Mouse (Mus musculus) liver, embryonic 12.5 days (tissue): ENCODE data around the gene Fam78a. TPM values are rescaled to one million over a fixed set of nuclear protein-coding genes. Genes with fewer than 3 reads are reported as not detected.

ENCODE experiments used
- ATAC-seq: fragments of 200-750 bp; cut with Nextera tagmentation; 2 replicates; pipeline ENCODE4 v1.8.0; 2017; ENCODE audit warnings: moderate number of reproducible peaks, mild to moderate bottlenecking, moderate library complexity
- H3K27ac ChIP-seq: fragments of 300-500 bp; sonication (generic); 2 replicates; pipeline ENCODE4 v1.5.1; 2016; ENCODE audit warnings: mild to moderate bottlenecking
- H3K27me3 ChIP-seq: fragments of 300-500 bp; sonication (generic); replicated peaks from 2 replicates; pipeline ENCODE4 v1.6.1; 2016; ENCODE audit warnings: mild to moderate bottlenecking, moderate library complexity
- H3K36me3 ChIP-seq: fragments of 300-500 bp; sonication (generic); 2 replicates; pipeline ENCODE4 v1.6.1; 2016; ENCODE audit warnings: mild to moderate bottlenecking, moderate library complexity
- H3K4me1 ChIP-seq: fragments of 300-500 bp; sonication (generic); 2 replicates; pipeline ENCODE4 v1.6.1; 2016
- H3K4me2 ChIP-seq: fragments of 300-500 bp; sonication (generic); 2 replicates; pipeline ENCODE4 v1.6.1; 2016; ENCODE audit warnings: mild to moderate bottlenecking, moderate library complexity
- H3K4me3 ChIP-seq: fragments of 300-500 bp; sonication (generic); 2 replicates; pipeline ENCODE4 v1.5.1; 2016; ENCODE audit warnings: mild to moderate bottlenecking, moderate library complexity
- H3K9ac ChIP-seq: fragments of 300-500 bp; sonication (generic); 2 replicates; pipeline ENCODE4 v1.6.1; 2016; ENCODE audit warnings: mild to moderate bottlenecking, moderate library complexity
- H3K9me3 ChIP-seq: fragments of 300-500 bp; sonication (generic); replicated peaks from 2 replicates; pipeline ENCODE4 v1.6.1; 2016; ENCODE audit warnings: mild to moderate bottlenecking, moderate library complexity
- WGBS: fragments of 180-500 bp; shearing (Covaris S2); methylation state at CpG from one replicate; pipeline ENCODE4 v1.1.7; 2016; ENCODE audit not compliant: insufficient replicate concordance; 5-methylcytosine and 5-hydroxymethylcytosine counted together
- polyA plus RNA-seq: library from polyadenylated mRNA; unstranded; fragments of >200 nt; fragmentation: Nextera tagmentation; extraction: Ambion mirVana; gene quantifications from 2 replicates; pipeline ENCODE4 v1.2.1, GENCODE M21; 2016

Gene Fam78a
- polyA plus RNA-seq, 1 experiment from 2014 or later, result 22.4 TPM

DNA sequence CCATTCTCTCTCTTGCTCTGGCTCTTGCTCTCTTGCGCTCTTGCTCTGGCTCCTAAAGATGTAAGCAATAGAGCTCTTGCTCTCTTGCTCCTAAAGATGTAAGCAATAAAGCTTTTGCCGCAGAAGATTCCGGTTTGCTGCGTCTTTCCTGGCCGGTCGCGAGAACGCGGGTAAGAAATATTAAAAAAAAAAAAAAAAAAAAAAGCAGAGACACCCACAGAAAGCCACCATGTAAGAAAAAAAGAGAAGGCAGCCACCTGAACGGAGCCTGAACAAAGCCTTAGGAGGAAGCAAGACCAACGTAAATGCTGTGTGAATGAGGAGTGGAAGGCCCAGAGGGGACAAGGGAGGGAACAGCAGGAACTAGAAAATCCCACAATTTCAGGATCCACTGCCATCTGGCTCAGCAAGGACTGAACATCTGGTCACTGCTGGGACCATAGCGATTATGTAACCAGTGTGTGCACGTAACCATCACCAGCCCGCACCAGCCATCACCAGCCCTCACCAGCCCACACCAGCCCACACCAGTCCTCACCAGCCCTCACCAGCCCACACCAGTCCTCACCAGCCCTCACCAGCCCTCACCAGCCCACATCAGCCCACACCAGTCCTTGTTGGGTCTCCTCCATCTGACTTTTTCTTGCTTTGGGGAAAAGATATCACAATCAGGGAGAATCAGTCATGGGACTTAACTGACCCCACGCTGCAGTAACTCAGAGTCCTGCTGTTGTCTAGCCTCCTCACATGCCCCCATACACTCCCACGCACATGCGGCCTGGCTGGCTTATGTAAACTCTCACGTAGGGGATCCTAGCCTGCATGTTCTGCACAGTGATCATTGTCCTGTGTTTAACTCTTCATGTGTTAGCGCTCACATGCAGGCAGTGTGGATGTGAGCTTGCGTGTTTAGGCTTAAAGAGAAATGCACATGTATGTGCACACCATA is 35.4 kb upstream of the Fam78a start:
- peak overlapping the region; percentile 77 for H3K27ac ChIP-seq
- H3K4me3 ChIP-seq, result no peak overlapping the region
- peak overlapping the region; percentile 53; the same call in 1 of the 2 replicates for H3K9ac ChIP-seq
- WGBS, result 88% methylated on average over 20 of the region's 20 CpGs
- ATAC-seq, result no peak
- no peaks in the 10 kb centered on the region for H3K27me3 ChIP-seq
- peaks cover 53% of the 10 kb centered on the region for H3K4me1 ChIP-seq
- H3K4me2 ChIP-seq, result peak overlapping the region; percentile 39
- H3K36me3 ChIP-seq, result peaks cover 5% of the 10 kb centered on the region; the same call in 1 of the 2 replicates
- H3K9me3 ChIP-seq, result peaks cover 7% of the 10 kb centered on the region; the same call in 1 of the 2 replicates

DNA sequence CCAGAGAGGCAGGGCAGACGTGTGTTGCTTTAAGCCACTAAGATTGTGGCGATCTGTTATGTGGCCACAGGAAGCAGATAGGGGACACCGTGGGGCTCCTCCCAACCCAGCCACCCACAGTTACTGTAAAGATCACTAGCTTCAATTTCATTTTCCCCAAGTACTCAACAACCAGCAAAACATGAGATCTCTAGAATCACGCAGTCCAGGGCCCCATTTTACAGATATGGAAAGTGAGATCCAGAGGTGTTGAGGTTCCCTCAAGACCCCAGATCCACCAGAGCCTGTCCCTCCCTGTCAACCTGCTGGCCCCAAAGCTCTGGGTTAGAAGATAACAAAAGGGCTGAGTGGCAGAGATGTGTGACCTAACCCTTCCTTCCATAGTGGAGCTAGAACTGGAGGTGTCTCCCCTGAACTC is 31.2 kb upstream of the Fam78a start:
- 22% methylated on average over 4 of the region's 4 CpGs for WGBS
- H3K4me3 ChIP-seq, result peak overlapping the region; percentile 25
- peaks cover 7% of the 10 kb centered on the region; the same call in 1 of the 2 replicates for H3K9me3 ChIP-seq
- H3K4me2 ChIP-seq, result peak overlapping the region; percentile 58
- peaks cover 62% of the 10 kb centered on the region for H3K4me1 ChIP-seq
- H3K27ac ChIP-seq, result peak overlapping the region; percentile 95
- H3K36me3 ChIP-seq, result peaks cover 5% of the 10 kb centered on the region; the same call in 1 of the 2 replicates
- H3K9ac ChIP-seq, result peak overlapping the region; percentile 68
- peak; percentile 90 for ATAC-seq
- no peaks in the 10 kb centered on the region for H3K27me3 ChIP-seq

DNA sequence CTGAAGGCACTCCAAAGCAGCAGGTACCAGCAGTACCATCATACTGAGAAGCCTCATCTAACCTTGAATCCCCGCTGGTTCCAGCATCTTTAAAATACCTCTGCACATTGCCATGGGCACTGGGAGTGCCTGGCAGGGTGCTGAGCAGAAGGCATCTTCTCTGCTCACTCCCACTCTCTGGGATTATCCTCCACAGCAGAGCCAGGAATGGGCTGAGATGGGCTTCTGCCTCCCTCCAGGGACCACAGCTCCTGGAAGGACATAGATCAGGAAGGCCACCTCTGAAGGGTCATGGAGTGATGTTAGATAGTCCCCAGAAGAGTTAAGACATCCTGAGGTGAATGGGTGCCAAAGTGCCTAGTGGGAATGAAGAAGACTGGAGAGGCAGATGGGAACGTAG is 27.9 kb upstream of the Fam78a start:
- H3K9ac ChIP-seq, result 0 out of 2 replicates have a peak overlapping the region, but pooled peaks have one; percentile 17
- peak overlapping the region; percentile 95 for H3K27ac ChIP-seq
- H3K27me3 ChIP-seq, result no peaks in the 10 kb centered on the region
- ATAC-seq, result no peak
- no peak overlapping the region for H3K4me2 ChIP-seq
- no peak overlapping the region for H3K4me3 ChIP-seq
- 76% methylated on average over 2 of the region's 2 CpGs for WGBS
- peaks cover 7% of the 10 kb centered on the region; the same call in 1 of the 2 replicates for H3K9me3 ChIP-seq
- H3K4me1 ChIP-seq, result peaks cover 61% of the 10 kb centered on the region
- peaks cover 5% of the 10 kb centered on the region; the same call in 1 of the 2 replicates for H3K36me3 ChIP-seq

DNA sequence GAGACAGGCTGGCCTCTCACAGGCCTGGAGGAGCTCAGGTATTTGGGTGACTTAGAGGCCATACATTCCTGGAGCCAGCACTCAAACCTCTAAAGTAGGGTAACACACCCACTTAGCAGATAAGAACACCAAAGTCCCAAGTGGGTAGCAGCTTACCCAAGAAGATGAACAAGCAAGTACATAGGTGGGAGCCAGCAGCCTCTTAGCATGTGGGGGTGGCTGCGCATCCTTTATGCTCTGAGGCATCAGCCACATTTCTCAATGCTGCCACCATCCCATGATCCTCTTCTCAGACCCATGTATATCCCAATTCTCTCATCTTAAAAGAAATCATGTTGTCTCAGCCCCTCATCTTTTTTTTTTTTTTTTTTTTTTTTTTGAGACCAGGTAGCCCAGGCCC is 26.6 kb upstream of the Fam78a start:
- 0 out of 2 replicates have a peak overlapping the region, but pooled peaks have one; percentile 39 for H3K9ac ChIP-seq
- 94% methylated on average over 1 of the region's 1 CpGs for WGBS

DNA sequence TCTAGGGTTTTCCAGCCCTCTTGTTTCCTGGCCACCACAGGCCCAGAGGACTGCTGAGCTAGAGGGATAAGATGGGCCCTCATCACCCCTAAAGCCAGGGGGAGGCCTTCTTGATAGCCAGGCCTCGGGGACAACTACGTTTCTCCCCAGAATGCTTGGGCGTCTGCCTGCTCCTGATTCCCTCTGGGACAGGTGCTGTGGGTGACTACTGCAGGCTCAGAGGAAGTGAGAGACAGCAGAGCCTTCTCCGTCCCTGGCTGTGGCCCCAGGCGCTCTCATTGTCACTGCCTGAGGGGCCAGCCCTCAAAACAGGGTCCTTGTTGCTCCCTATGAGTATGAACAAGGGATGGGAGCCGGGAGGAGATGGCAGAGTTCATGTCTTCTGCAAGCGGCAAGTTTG is 21.3 kb upstream of the Fam78a start:
- peaks cover 33% of the 10 kb centered on the region for H3K4me1 ChIP-seq
- peak overlapping the region; percentile 33 for H3K27ac ChIP-seq
- H3K9me3 ChIP-seq, result no peaks in the 10 kb centered on the region
- no peak for ATAC-seq
- no peak overlapping the region for H3K4me3 ChIP-seq
- peak overlapping the region; percentile 36; the same call in 1 of the 2 replicates for H3K9ac ChIP-seq
- no peaks in the 10 kb centered on the region for H3K27me3 ChIP-seq
- 68% methylated on average over 7 of the region's 7 CpGs for WGBS
- H3K4me2 ChIP-seq, result no peak overlapping the region
- H3K36me3 ChIP-seq, result no peaks in the 10 kb centered on the region

More for the DNA sequence above, 26.6 kb upstream of the Fam78a start:
- ATAC-seq, result no peak
- Histone ChIP-seq H3K27me3 (no peaks in the 10 kb centered on the region), H3K9me3 (no peaks in the 10 kb centered on the region), H3K4me2 (no peak overlapping the region), H3K4me1 (peaks cover 65% of the 10 kb centered on the region), H3K36me3 (no peaks in the 10 kb centered on the region), H3K4me3 (no peak overlapping the region), H3K27ac (peak overlapping the region; percentile 95)

DNA sequence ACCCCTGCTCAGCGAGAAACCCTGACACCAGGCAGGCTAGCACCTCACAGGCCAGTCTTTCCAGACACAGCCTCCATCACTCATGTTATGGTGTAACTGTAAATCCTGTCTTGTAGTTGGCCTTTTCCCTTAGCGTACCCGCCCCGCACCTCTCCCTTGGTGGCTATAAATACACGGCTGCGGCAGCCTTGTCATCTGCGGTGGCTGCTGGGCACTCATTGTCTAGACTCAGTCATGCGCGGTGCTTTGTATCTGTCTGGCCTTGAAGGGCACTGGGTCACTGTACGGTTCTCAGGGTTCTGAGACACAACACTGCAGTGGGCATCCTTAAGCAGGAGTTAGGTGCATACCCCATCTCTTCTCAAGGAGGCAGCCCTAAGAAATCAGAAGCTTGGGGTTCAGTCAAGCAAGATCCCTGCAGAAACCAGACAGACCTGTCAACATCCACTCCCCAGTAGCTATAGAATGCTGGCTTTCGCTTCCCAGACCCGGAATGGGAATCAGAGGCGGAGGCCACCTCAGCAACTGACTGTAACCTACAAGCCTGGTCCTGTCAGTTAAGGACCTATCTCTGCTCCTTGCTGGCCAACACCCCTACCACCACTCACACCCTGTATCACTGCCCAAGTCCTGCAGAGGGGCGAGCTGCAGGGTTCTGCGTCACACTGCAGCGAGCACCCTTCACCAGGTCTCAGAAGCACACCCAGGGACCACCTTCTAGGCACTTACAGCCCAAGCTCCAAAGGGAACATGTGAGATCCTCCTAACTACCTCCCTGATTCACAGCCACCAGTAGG is 20.7 kb upstream of the Fam78a start:
- Histone ChIP-seq H3K9ac (peak overlapping the region; percentile 36; the same call in 1 of the 2 replicates), H3K9me3 (no peaks in the 10 kb centered on the region), H3K4me1 (peaks cover 27% of the 10 kb centered on the region), H3K36me3 (0 out of 2 replicates have a peak, but pooled peaks cover 5% of the 10 kb centered on the region), H3K4me3 (no peak overlapping the region), H3K4me2 (no peak overlapping the region), H3K27me3 (no peaks in the 10 kb centered on the region), H3K27ac (peak overlapping the region; percentile 33)
- WGBS, result 78% methylated on average over 16 of the region's 16 CpGs
- peak; percentile 66 for ATAC-seq

DNA sequence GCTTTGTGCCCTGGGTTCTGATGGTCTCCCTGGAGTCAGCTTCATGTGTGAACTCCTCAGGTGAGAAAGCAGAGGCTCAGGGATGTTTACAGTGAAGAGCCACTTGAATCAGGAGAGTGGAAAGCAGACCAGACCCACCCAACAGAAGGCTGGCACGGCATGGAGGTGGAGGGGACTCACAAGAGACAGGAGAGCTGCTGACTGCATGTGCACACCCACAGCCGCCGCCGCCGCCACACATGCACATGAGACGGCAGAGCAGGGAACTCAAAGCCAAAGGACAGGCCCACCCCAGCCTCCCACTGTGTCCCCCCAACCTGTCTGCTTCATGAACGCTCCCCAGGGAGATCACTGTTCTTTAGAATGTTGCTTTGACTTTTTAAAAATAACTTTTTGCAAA is 19.5 kb upstream of the Fam78a start:
- Histone ChIP-seq H3K27me3 (no peaks in the 10 kb centered on the region), H3K9me3 (no peaks in the 10 kb centered on the region), H3K27ac (no peak overlapping the region), H3K4me1 (peaks cover 31% of the 10 kb centered on the region), H3K9ac (no peak overlapping the region), H3K36me3 (0 out of 2 replicates have a peak, but pooled peaks cover 5% of the 10 kb centered on the region), H3K4me2 (no peak overlapping the region), H3K4me3 (no peak overlapping the region)
- ATAC-seq, result no peak
- 79% methylated on average over 7 of the region's 7 CpGs for WGBS

DNA sequence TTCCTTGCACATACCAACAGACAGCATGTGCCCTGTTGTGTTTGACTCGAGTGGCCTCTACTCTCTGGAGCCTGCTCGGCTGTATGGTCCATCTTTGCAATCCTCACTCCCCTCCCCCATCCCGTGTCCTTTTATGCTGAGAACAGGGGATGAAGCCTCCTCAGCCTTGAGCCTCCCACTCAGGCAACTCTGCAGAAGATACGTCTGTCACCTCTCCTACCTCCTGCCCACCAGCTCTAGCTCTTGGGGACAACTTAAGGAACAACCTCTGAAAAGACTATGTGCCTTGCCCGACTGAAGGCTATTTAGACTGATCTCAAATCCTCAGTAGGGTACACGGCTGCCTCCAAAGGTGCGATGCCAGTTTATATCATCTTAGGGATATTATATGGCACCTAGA is 18.9 kb upstream of the Fam78a start:
- no peak overlapping the region for H3K9ac ChIP-seq
- peaks cover 37% of the 10 kb centered on the region for H3K4me1 ChIP-seq
- H3K9me3 ChIP-seq, result no peaks in the 10 kb centered on the region
- ATAC-seq, result no peak
- no peak overlapping the region for H3K4me2 ChIP-seq
- H3K36me3 ChIP-seq, result 0 out of 2 replicates have a peak, but pooled peaks cover 5% of the 10 kb centered on the region
- no peaks in the 10 kb centered on the region for H3K27me3 ChIP-seq
- no peak overlapping the region for H3K4me3 ChIP-seq
- 69% methylated on average over 7 of the region's 7 CpGs for WGBS
- no peak overlapping the region for H3K27ac ChIP-seq

DNA sequence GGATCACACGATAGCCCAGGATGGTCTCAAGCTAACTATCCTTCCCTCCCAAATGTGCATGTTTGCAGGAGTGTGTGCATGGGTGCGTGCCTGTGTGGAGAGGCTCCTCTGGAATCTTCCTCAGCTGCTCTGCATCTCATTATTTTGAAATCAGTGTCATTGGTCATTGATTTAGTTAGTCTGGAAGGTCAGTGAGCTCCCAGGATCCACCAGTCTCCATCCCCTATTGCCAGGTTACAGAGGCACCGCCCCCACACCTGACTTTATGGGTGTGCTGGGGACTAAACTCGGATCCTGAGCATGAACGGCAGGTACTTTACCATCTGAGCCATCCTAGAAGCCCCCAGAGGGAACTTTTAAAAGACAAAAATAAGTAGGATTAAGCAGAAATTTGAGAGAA is 18.3 kb upstream of the Fam78a start:
- Histone ChIP-seq H3K4me1 (peaks cover 41% of the 10 kb centered on the region), H3K27ac (no peak overlapping the region), H3K4me3 (no peak overlapping the region), H3K36me3 (0 out of 2 replicates have a peak, but pooled peaks cover 5% of the 10 kb centered on the region), H3K27me3 (no peaks in the 10 kb centered on the region), H3K9me3 (no peaks in the 10 kb centered on the region), H3K9ac (no peak overlapping the region), H3K4me2 (no peak overlapping the region)
- ATAC-seq, result no peak
- WGBS, result 67% methylated on average over 5 of the region's 5 CpGs

DNA sequence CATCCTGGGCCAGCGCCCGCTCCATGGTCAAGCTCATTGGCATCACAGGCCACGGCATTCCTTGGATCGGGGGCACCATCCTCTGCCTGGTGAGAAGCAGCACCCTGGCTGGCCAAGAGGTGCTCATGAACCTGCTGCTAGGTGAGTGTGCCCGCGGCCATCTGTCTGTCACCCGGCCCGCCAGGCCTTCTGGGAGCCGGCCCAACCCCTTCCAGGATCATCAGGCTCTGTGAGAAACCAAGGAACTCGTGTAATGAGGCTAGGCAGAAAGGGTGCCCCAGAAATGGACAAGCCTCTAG is 11.4 kb upstream of the Fam78a start:
- no peak overlapping the region for H3K27ac ChIP-seq
- H3K4me1 ChIP-seq, result peaks cover 50% of the 10 kb centered on the region
- 88% methylated on average over 10 of the region's 10 CpGs for WGBS
- H3K9me3 ChIP-seq, result no peaks in the 10 kb centered on the region
- H3K36me3 ChIP-seq, result 0 out of 2 replicates have a peak, but pooled peaks cover 5% of the 10 kb centered on the region
- ATAC-seq, result no peak
- peak overlapping the region; percentile 56 for H3K9ac ChIP-seq
- H3K4me2 ChIP-seq, result peak overlapping the region; percentile 62
- peak overlapping the region; percentile 46 for H3K4me3 ChIP-seq
- H3K27me3 ChIP-seq, result 0 out of 2 replicates have a peak, but pooled peaks cover 6% of the 10 kb centered on the region

DNA sequence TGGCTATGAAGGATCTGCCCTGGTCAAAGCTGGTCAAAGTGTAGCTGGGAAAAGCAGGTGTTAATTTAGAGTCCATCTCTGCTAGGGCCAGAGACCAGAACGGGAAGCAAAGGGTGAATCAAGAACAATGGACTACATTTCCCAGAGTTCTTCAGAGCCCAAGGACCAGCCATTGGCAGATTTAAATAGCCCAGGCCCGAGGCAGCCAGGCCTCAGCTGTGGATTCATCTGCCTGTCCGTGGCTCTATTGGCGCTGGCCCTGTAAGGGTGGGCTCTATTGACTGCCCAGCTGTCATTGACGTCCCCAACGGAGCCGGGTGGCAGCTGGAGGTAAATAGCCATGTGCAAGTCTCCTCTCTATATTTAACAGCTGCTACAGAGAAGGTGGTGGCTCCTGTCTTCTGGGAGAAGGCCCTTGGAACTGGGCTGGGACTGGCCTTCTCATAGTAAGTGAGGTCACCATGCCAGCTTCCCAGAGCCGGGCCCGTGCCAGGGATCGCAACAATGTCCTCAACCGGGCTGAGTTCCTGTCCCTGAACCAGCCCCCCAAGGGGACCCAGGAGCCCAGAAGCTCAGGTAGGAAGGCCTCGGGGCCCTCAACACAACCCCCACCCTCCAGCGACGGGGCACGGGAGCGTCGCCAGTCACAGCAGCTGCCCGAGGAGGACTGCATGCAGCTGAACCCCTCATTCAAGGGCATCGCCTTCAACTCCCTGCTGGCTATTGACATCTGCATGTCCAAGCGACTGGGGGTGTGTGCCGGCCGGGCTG is 10.9 kb upstream of the Fam78a start, which contains the start of gene Plpp7:
Gene Plpp7 (plus strand): TSS at position 178 of the 771 bp plus-strand sequence.
- H3K27me3 ChIP-seq, result 0 out of 2 replicates have a peak, but pooled peaks cover 6% of the 10 kb centered on the region
- 0 out of 2 replicates have a peak, but pooled peaks cover 2% of the 10 kb centered on the region for H3K36me3 ChIP-seq
- no peaks in the 10 kb centered on the region for H3K9me3 ChIP-seq
- H3K4me3 ChIP-seq, result peak within 1 kb of the TSS; percentile 46
- peak within 1 kb of the TSS; percentile 55 for H3K27ac ChIP-seq
- ATAC-seq, result peak; percentile 35; the same call in 1 of the 2 replicates
- peak within 1 kb of the TSS; percentile 62 for H3K4me2 ChIP-seq
- peak within 1 kb of the TSS; percentile 56 for H3K9ac ChIP-seq
- WGBS, result 59% methylated on average over 22 of the region's 22 CpGs
- peaks cover 50% of the 10 kb centered on the region for H3K4me1 ChIP-seq
